Mouse (Mus musculus): ENCODE measurements around the gene Fubp1.

DNA sequence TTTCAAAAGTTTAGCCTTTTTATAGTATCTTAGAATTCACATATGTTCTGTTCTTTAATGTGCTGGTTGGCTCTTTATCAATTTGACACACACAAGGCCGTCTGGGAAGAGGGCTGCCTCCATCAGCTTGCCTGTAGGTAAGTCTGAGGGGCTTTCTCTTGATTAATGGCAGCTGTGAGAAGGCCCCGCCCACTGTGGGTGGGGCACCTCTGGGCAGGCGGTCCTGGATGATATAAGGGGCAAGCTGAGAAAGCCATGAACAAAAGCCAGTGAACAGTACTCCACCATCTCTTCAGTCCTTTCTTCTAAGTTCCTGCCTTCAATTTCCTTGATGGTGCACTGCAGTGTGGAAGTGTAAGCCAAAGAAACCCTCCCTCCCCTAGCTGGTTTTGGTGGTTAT is 71.9 kb downstream of the Fubp1 start:
- TF ChIP-seq GABPA (IDR thresholded peaks at IDR 0.05; ENCODE audit: insufficient replicate concordance, low read depth, low read length) (no peak), UBTF (IDR thresholded peaks at IDR 0.05; ENCODE audit: low read depth, low read length) (no peak), CTCF (conservative IDR thresholded peaks at IDR 0.05 in 1 of 2, IDR thresholded peaks at IDR 0.05 in 1 of 2; ENCODE audit: low read depth in 2 of 2, low read length in 2 of 2) (no peak), POLR2A (IDR thresholded peaks at IDR 0.05; ENCODE audit: low read depth, low read length) (no peak), SIN3A (IDR thresholded peaks at IDR 0.05; ENCODE audit: low read length) (no peak), KAT2A (IDR thresholded peaks at IDR 0.05; ENCODE audit: insufficient replicate concordance, low read length) (no peak), ELF1 (IDR thresholded peaks at IDR 0.05; ENCODE audit: low read depth, low read length) (no peak)

Data from CH12.LX (cell line).